Mouse (Mus musculus): Measurements from ENCODE around the gene Wdr60. TPM values are rescaled to one million over a fixed set of nuclear protein-coding genes. Genes with fewer than 3 reads are reported as not detected.

Gene Wdr60
- 16.7 TPM for polyA plus RNA-seq (2014; fragmentation: Illumina TruSeq; extraction: RNeasy Lipid Tissue Mini Kit (QIAGEN cat#74804))

GRCm38 (mm10) chr12:116262555-116263341 is at the start of gene Wdr60:
Gene Wdr60, minus strand, starts transcription at chr12:116263022.

DNA sequence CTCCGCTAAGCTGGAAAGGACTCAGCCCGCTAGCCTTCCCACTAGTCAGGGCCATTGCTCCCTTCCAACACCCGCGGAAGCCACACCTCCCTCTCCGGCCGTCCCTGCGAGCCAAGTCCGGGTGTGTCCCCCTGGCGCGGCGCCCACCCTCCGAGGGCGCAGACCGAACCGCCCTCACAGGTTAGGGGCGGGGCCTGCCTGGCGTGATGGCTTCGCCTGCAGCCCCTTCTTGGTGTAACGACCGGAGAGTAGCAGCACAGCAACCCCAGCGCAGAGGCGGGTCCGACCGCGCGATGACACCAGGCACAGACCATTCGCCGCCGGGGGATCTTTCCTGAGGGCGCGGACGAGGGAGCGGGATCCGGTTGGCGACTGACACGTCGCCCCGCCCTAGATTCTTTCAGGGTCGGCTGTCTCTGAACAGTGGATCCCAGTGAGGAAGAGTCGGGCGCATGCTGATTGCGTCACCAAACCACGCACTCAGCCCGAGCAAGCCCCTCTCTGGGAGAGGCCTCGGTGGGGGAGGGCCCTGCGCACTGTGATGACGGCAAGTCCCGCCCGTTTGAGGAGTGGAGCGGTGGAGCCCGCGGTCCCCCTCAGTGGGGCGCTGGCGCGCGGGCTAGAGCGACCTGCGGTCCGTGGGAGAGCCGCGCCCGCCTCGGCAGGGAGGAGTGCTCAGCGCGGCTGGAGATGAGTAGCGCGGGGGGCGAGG is 18.0 kb upstream of the Wdr60 start, which contains the start of gene Esyt2:
Gene Esyt2 (plus strand): TSS at position 544 of the 712 bp plus-strand sequence.

GRCm38 (mm10) chr12:116275086-116275485 is 12.3 kb upstream of the Wdr60 start, which contains the start of gene Gm11027:
Gene Gm11027, plus strand, starts transcription at chr12:116275386.

Other genes starting within 250 kb of the Wdr60 start
- gene Zfp386, start 215.3 kb downstream of the Wdr60 start, polyA plus RNA-seq (2014; fragmentation: Illumina TruSeq; extraction: RNeasy Lipid Tissue Mini Kit (QIAGEN cat#74804)) = 166 TPM
- gene Vipr2, start 185.3 kb downstream of the Wdr60 start, polyA plus RNA-seq (2014; fragmentation: Illumina TruSeq; extraction: RNeasy Lipid Tissue Mini Kit (QIAGEN cat#74804)) = 0.51 TPM
- not detected for gene Gm11027, start 12.4 kb upstream of the Wdr60 start, polyA plus RNA-seq (2014; fragmentation: Illumina TruSeq; extraction: RNeasy Lipid Tissue Mini Kit (QIAGEN cat#74804))
- 187 TPM for gene Esyt2, start 18.2 kb upstream of the Wdr60 start, polyA plus RNA-seq (2014; fragmentation: Illumina TruSeq; extraction: RNeasy Lipid Tissue Mini Kit (QIAGEN cat#74804))
- 67.1 TPM for gene Ncapg2, start 142.4 kb upstream of the Wdr60 start, polyA plus RNA-seq (2014; fragmentation: Illumina TruSeq; extraction: RNeasy Lipid Tissue Mini Kit (QIAGEN cat#74804))
- not detected for gene Ptprn2, start 222.7 kb upstream of the Wdr60 start, polyA plus RNA-seq (2014; fragmentation: Illumina TruSeq; extraction: RNeasy Lipid Tissue Mini Kit (QIAGEN cat#74804))